Mouse (Mus musculus): Measurements from ENCODE around the gene Tti1.

The Tti1 gene

DNA sequence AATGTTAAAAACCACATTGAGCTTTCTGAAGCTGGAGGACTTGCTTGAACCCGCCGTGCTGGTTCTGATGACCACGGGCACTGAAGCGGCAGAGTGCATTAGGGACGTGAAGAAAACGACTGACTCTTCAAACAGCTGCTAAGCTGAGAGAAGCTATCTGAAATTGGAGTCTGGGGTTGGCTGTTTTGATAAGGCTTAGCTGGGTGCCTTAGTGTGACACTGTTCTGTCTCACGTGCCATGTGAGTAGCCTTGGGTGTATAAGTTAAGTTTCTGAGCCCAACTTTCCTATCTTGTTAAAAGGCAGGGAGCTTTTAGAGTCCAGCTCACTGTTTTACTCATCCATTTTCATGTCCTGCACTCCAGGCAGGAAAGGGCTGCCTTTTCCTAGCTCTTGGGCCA, 8.7 kb upstream of the Tti1 start:
- no peak for DNase-seq

DNA sequence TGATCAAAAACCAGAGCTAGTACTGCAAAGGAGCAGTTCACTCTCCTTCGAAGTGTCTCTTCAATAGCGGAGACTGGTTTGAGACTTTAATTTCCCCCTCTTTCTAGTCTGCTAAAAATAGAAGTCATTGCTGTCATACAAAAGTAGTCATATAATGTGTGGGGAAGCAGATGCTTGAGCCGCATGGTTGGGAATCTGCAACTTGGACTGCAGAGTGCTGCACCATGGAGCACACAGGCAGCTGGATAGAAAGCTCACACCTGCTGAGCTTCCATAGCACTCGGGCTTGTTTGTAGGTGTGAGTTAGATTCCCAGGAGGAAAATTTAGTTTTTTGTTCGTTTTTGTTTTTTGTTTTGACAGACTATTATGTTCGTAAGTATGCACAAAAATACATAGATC, 8.2 kb upstream of the Tti1 start:
- DNase-seq = no peak

DNA sequence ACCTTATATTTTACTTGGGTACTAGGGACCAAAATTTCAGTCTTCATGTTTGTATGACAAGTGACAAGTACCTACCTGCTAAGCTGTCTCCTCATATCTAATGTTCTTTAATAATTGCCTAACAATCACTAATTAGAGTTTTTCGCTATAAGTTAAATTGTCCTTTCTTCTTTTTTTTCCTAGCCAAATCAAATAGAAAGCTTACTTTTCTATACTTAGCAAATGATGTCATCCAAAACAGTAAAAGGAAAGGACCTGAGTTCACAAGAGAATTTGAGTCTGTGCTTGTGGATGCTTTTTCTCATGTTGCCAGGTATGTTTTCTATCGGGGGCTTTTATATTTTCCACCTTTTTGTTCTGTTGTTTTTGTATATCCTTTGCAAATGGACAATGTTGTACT, 7.6 kb upstream of the Tti1 start:
- DNase-seq = no peak

DNA sequence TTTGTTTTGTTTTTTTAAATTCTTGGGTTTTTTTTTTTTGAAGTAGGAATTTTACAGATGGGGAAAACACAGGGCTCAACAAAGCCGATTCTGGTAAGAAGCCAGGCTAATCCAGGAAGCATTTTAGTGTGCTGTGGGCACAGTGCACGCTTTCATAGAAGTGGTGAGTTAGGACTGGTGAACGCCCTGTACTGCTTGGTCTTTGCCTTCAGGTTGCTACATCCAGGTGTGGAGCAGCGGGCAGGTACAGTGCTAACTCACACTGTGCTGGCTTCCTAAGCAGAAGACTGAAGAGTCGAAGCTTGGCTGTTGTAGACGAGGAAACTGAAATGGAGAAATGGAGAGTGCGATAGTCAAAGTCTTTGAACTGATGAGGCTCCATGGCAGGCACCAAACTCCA, 1.8 kb upstream of the Tti1 start:
- no peak for DNase-seq

DNA sequence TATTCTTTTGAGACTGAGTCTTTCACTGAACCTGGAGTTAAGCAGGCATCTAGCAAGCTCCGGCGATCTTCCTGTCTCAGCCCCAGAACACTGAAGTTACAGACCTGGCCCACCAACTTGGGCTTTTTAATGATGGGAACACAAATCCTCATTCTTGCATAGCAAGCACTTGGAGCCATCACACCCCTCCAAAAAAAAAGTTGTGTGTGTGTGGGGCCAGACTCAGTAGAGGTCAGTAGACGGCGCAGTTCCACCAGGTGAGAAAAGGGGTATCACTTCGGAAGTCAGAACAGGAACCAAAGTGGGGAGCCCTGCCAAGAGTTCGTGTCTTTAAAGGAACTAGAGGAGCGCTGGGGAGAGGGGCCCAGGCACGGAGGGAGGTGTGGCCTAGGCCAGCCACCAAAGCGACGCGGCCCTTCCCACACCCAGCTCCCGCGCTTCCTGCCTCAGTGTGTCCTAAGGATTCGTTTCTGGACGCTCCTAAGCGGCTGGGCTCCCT, 329 bp downstream of the Tti1 start:
- DNase-seq = no peak

DNA sequence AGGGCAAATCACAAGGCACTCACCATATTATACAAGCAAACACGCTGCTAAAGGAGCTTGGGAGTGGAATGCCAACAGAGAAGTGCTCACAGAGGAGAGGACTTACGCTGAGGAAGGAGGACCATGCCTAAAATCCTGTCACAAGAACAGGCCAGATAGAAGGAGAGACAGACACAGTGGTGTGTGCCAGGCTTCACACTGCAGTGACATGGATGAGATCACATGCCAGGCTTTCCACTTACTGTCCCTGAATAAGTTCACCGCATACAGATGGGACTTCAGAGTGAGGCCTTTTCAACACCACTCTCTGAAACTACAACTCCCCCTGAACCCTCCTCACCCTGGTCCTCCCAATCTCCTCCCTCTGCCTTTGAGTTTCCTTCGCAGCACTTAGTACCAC, 10.9 kb downstream of the Tti1 start:
- no peak for DNase-seq

DNA sequence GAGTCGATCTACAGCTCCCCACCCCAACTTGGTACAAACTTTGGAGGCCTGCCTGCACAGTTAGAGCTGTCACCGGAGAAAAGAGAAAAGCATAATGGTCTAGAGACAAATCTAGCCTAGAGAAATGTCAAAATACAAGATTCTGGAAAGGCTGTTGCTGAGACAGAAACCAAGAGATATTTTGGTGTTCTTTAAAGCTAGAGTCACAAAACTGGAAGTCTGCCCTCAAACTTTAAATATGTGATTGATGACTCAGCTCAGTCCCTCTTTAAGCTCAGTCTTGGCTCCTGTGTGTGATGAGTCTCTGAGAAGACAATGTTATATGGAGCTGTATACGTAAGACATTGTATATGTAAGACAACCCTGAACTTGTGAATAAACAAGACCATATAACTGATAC, 15.6 kb downstream of the Tti1 start:
- DNase-seq = no peak

DNA sequence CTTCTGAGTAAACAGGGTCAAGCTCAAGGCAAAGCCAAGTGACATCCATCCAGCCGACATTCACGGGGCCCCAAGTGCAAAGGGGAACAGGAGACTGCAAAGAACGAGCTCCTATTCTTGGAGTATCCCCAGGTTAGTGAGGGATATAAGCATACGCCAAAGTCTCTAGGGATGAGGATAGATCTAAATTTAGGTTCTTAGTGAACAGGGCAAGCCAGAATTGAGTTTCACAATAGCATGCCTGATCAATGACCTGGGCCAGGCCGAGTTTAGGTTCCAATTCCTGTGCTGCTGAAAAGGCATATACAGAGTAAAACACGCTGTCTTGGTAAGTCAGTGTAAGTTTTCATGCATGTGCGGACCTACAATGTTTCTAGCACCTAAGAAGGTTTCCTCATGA, 18.9 kb downstream of the Tti1 start:
- no peak for DNase-seq

DNA sequence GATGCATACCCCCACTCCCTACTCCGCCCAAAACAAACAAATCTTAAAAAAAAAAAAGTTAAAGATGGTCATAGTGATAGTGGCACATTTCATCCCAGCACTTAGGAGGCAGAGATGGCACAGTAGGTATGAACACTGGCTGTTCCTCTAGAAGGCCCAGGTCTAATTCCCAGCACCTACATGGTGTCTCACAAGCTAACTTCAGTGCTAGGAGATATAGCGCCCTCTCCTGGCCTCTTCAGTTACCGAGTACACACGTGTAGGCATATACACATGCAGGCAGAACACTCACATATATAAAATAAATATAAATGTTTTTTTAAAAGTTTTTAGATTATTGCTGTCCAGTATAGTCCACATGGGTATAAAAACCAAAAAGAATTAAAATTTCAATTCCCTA, 22.6 kb downstream of the Tti1 start:
- no peak for DNase-seq

DNA sequence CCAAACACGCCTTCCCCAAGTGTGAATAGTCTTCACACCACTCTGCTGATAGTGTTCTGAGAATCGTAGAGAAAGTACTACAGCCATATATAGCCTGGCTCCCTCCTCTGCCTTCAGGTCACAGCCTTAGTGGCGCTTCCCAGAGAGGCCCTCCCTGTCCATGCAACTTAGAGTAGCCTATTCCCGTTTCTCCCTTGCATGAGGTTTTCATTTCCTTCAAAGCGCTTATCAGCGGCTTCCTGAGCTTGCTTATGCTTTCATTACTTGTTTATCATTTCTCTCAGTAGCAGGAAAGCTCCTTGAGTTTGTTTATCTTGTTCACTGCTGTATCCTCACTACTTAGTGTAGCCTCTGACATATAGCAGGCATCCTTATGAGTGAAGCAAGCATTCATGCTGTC, 23.6 kb downstream of the Tti1 start:
- DNase-seq = no peak

DNA sequence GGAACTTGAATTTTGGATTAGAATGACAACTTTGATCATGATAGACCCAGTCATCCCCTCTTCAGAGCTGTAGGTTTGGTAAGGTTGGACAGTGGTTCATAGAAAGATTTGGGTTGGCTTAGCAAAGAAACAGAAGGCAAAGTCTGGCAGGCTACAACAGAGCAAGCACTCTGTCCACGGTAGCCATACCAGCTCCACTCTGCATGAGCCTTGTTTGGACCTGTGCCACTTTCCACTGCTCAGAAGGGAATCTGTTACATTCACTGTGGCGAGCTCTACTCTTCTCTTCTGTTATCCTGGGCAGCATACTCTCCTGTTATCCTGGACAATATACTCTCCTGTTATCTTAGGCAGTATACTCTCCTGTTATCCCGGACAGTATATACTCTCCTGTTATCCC, 29.4 kb downstream of the Tti1 start:
- DNase-seq = no peak

DNA sequence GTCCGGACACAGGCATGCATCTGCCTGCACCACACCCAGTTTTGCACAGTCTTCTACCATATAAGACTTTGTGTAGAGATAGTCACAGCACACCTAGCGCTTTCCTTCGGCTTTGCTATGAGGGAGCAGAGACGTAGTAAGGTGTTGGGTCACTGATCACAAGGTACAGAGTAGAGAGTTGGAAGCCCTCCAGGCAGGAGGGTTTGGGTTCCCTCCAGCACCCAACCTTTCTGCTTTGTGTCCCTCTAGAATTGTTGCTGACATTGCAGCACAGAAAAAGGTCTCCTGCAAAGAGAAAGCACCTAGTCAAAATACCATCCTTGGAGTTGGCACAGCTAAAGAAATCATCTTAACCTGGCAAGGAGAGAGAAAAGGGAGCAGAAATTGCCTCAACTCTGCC, 35.7 kb downstream of the Tti1 start:
- no peak for DNase-seq

DNA sequence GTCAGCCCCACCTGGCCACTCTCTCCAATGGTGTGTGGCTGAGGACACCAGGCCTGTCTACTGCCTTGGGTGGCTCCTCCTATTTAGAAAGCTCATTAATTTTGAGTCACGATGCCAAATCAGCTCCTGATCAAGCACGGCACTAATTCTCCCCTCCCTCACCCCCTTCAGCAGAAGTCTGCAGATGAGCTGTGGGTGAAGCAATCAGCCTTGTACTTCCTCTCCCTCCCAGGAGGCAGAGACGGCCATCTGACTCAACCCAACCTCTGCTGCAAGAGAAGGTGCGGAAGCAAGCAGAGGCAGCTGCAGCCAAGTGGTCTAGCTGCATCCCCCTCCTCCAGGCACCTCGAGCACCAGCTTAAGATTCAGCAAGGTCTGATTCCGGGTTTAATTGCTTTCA, 37.2 kb downstream of the Tti1 start:
- no peak for DNase-seq

DNA sequence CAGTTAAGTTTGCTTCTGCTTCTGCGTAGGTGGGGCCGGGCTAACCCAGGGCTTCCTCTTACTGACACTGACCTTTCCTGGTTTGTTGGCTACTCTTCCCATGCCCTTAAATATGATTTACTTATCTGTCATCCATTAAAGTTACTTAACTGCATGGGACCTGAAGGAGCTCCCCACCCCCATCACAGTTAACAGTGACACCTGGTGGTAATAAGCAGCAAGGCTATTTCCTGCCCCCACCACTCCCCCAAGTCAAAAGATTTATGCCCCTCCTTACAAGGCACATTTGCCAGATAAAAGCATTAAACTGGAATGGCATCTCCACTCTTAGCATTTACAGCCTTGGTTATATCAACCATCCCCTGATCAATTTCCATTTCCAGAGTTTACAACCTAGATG, 38.3 kb downstream of the Tti1 start:
- DNase-seq = no peak

DNA sequence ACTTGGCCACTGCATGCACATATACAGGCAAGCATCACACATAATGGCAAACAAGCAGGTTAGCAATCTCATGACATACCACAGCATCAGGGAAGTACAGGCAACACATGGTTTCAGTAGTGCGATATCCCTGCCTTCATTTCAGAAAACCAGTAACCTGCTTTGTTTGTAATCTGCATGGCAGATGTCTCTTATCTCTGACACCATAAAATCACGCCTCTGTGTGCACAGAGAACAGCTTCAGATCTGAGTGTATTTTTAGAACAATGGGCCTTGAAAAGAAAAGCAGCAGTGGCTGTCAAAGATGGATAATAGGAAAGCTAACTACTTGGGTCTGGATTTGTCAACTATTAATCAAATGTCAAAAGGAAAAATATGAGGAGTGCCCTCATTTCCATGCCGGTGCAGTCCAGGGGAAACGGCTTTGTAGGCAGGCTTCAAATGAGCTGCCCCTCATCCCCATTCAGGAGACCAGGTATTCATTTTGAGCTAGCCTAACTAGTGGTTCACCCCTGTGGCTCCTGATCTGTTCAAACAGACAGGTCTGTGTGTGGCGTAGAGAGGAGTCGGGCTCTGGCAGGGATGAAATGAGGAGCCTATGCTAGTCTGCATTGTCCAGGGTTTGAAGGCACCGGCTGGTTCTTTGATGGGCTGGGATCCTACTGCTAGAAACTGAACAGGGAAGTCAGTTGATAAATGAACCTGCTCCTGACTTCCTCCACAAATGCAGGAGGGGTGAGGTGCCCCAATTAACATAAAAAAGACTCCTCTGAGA, 39.6 kb downstream of the Tti1 start:
- DNase-seq = no peak

DNA sequence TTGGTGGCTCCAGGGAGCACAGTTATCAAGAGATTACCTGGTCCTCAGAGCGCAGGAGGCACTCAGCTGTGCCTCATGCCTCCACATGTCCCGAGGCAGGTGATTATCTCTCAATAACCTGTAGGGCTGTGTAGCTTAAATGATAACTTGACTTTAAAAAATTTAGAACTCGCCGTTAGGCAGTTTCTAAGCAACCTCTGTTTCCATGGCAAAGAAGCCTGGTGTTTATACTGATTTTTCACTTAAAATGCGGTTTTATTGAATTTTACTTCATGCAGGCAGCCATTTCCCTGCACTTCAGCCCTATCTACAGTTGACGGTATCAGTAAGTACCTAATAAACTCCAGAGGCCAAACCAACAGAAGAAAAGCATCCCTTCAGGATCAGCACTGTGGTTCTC, 42.0 kb downstream of the Tti1 start:
- no peak for DNase-seq

DNA sequence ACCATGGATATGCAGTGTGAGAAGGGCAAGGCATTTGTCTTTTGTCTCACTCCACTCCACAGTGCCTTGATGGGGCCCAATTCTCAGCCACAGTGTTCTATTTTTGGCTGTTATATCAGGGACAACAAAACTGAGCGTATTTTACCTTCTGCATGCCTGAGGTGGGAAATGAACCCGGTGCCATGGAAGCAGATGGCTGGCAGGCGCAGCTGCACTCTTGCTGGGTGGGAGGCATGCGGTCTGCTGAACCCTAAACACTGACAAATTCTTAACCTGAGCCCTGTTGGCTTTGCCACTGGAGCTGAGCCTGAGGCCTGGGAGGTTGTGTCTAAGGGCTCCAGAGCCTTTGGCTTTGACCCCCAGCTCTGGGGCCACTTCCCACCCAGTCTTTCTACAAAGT, 42.6 kb downstream of the Tti1 start:
- no peak for DNase-seq

DNA sequence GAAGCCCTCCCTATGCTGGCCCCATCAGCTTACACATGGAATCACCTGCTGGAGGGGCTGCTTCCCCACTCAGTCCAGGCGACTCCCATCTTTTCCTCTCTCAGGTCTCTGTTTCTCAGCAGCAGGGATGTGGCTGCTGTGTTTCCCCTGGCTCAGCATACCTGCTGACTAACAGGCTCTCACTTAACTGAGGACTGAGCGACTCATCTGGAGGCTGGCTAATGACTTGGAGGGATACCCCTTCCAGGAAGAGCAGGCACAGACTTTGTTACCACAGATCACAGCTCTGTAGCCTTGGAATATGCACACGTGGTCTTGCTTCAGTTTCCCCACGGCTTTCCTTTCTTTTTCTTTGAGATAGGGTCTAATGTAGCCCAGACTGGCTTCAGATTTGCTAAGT, 45.0 kb downstream of the Tti1 start:
- no peak for DNase-seq

DNA sequence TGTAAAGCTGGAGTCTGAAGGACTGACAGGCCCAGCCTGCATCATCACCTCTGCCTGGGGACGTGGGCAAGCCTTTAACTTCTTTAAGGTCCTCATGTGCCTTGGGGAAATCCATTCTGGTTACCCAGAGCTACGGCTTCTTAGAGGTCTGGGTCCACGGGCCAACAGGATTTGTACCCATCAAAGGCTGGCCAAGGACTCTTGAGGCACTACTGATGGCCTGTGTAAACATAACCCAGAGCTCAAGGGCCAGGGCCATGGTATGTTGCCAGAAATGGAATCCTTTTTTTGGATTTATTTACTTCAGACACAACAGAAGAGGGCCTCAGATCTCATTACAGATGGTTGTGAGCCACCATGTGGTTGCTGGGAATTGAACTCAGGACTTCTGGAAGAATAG, 45.5 kb downstream of the Tti1 start:
- DNase-seq = no peak

DNA sequence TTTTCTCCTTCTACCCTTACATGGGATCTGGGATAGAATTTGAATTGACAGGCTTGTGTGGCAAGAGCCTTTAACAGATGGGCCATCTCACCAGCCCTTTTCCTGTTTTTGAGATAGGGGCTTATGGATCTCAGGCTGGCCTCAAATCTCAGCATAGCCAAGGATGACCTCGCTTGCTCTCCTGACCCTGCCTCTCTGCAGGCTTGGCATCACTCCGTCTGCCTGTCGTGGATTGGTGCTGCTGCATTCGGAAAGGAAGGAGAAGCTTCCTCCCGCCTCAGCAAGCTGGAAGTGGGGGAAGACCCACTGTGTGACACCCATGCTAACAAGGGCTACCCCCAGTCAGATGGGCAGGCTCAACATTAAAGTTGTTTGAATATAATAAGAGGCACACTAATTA, 49.0 kb downstream of the Tti1 start:
- no peak for DNase-seq

DNA sequence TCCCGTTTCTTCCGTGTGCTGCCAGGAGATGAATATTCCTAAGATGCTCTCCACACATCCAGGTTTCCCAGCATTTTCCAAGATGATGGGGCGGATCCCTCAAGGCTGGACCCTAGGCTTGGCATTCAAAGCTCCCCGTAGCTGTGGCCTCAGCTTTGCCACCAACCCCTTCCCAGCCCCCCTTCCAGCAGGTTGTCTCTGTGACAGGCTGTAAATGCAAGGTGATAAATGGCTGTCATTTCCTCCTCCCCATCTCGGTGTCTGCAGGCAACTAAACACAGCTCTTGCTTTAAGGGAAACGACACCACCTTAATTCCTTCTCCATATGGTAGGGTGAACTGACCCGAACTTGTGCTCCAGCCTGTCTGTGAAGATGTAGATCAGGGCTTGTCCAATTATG, 52.6 kb downstream of the Tti1 start:
- no peak for DNase-seq

DNA sequence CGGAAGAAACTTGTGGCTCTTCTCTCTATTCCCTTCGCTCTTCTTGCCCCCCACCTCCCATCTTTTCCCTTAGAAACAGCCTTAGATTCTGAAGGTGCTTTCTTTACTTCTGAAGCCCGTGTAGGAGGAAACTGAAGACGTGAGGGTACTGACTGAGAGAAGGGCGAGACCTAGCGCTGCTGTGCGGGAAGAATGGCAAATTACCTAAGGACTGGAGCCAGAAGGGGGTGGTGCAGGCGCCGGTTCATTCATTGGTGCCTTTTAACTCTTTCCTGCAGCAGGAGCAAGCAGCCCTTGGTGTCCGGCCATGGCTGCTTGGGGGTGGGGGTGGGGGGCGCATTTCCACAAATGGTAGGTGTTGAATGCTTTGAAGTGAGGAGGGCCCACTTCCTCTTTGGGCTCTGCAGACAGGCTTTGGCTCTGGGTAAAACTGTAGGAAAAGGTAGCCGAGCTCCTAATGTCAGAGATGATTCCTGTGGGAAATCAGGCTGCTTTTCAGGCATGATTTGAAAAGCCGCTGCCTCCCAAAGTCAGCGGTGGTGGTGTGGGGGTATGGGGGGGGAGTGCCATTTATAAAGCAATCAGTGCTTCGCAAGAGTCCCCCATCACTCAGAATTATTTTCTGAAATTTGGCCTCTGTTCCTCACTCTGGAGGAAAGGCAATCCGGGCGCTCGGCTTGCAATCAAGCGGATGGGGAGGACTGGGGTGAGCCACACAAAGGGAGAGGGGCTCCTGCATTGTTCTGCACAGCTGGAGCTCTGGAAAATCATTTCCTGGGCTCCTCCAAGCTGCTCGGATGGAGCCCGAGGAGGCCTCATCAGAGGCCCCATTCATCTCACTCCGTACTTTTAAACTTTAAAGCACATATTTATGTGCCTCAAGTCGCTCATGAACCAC, 53.4 kb downstream of the Tti1 start:
- no peak for DNase-seq

DNA sequence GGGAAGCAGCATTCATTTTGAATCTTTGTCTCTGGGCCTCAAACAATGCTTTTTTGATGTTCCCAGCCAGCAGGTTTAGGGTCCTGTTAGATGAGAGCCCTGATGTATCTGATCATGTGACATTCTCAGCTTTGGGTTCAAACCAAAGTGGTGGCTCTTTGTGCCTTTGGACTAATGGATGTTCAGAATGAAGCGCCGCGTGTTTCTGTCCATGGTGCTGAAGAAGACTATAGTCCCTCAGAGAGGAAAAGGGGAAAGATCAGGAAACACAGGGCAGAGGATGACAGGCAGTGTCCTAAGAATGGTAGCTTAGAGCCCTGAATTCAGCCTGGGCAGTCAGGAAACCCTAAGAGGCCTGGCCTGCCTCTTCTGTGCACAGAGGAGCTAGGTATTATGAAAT, 57.6 kb downstream of the Tti1 start:
- DNase-seq = peak; percentile 21

DNA sequence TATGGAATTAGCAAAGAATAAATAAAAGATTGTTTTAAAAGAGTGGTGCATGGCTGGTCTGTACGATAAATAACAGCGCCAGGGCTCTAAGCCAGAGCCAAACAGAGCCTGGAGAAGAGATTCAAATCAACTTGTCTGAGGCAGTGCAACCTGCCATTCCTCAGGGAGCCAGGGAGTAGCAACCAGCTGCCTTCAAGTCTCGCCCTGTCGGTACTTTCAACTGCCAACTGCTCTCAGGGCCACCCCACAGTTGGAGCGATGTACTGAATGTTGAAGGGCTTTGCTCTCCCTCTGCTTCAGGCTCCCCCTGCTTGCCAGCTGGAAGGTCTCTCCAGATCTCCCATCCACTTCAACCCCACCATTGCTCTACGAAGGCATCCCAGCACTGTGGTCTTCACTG, 58.1 kb downstream of the Tti1 start:
- DNase-seq = no peak

All from right cerebral cortex, postnatal 14 days (tissue).